Mouse (Mus musculus) macrophage (primary cell): ENCODE results near the gene S100a3. TPM values are rescaled to one million over a fixed set of nuclear protein-coding genes. Genes with fewer than 3 reads are reported as not detected.

Experiments
- H3K27ac ChIP-seq: fragments of 350-480 bp; formaldehyde crosslinking; 2 replicates; pipeline ENCODE4 v1.9.0; 2021
- H3K36me3 ChIP-seq: fragments of 350-480 bp; formaldehyde crosslinking; 2 replicates; pipeline ENCODE4 v1.9.0; 2021; ENCODE audit errors: inconsistent target
- H3K4me3 ChIP-seq: fragments of 350-480 bp; formaldehyde crosslinking; 2 replicates; pipeline ENCODE4 v1.9.0; 2021; ENCODE audit errors: inconsistent target
- H3K79me2 ChIP-seq: fragments of 350-480 bp; formaldehyde crosslinking; 2 replicates; pipeline ENCODE4 v1.9.0; 2021; ENCODE audit errors: inconsistent target
- WGBS: methylation state at CpG from one replicate; pipeline ENCODE4 v1.1.7; 2026; ENCODE audit warnings: inconsistent platforms; ENCODE audit not compliant: missing documents; 5-methylcytosine and 5-hydroxymethylcytosine counted together
- polyA plus RNA-seq: library from polyadenylated mRNA; stranded (reverse); fragments of 250-400 nt; gene quantifications from 3 replicates; pipeline ENCODE4 v1.2.4, GENCODE M21; 2018; ENCODE audit warnings: inconsistent platforms

Gene S100a3
- polyA plus RNA-seq, 1 experiment from 2014 or later = not detected

GRCm38 (mm10) chr3:90614611-90615251 is 54.4 kb downstream of the S100a3 start:
- 78% methylated on average over 11 of the region's 11 CpGs for WGBS
- Histone ChIP-seq H3K4me3 (peak overlapping the region; percentile 78), H3K27ac (peak overlapping the region; percentile 79), H3K36me3 (no peaks in the 10 kb centered on the region), H3K79me2 (peaks cover 39% of the 10 kb centered on the region)

GRCm38 (mm10) chr3:90615415-90615814 is 55.0 kb downstream of the S100a3 start:
- 0% methylated on average over 7 of the region's 7 CpGs for WGBS

GRCm38 (mm10) chr3:90615911-90616310 is 55.5 kb downstream of the S100a3 start:
- H3K36me3 ChIP-seq = no peaks in the 10 kb centered on the region
- H3K4me3 ChIP-seq = no peak overlapping the region
- WGBS = 89% methylated on average over 1 of the region's 1 CpGs
- no peak overlapping the region for H3K27ac ChIP-seq
- peaks cover 39% of the 10 kb centered on the region for H3K79me2 ChIP-seq

More at GRCm38 (mm10) chr3:90615415-90615814, 55.0 kb downstream of the S100a3 start:
- Histone ChIP-seq H3K36me3 (no peaks in the 10 kb centered on the region), H3K4me3 (peak overlapping the region; percentile 78; the same call in 1 of the 2 replicates), H3K79me2 (peaks cover 39% of the 10 kb centered on the region), H3K27ac (peak overlapping the region; percentile 79; the same call in 1 of the 2 replicates)

- Histone ChIP-seq H3K79me2 (peaks cover 39% of the 10 kb centered on the region), H3K4me3 (no peak overlapping the region), H3K27ac (no peak overlapping the region), H3K36me3 (no peaks in the 10 kb centered on the region)
- 11% methylated on average over 1 of the region's 1 CpGs for WGBS
These were observed 57.2 kb downstream of the S100a3 start for GRCm38 (mm10) chr3:90617586-90617985.

- Histone ChIP-seq H3K36me3 (no peaks in the 10 kb centered on the region), H3K27ac (no peak overlapping the region), H3K4me3 (no peak overlapping the region), H3K79me2 (peaks cover under 1% of the 10 kb centered on the region; the same call in 1 of the 2 replicates)
- WGBS = 40% methylated on average over 7 of the region's 7 CpGs
These were observed 61.2 kb downstream of the S100a3 start for GRCm38 (mm10) chr3:90621552-90621951.

GRCm38 (mm10) chr3:90623435-90624071 is 63.2 kb downstream of the S100a3 start:
- H3K4me3 ChIP-seq = no peak overlapping the region
- H3K36me3 ChIP-seq = no peaks in the 10 kb centered on the region
- no peaks in the 10 kb centered on the region for H3K79me2 ChIP-seq
- 55% methylated on average over 2 of the region's 2 CpGs for WGBS
- H3K27ac ChIP-seq = no peak overlapping the region

GRCm38 (mm10) chr3:90625496-90625895 is 65.1 kb downstream of the S100a3 start:
- Histone ChIP-seq H3K79me2 (no peaks in the 10 kb centered on the region), H3K27ac (no peak overlapping the region), H3K4me3 (no peak overlapping the region), H3K36me3 (no peaks in the 10 kb centered on the region)
- WGBS = 92% methylated on average over 5 of the region's 5 CpGs

- WGBS = 86% methylated on average over 9 of the region's 9 CpGs
- Histone ChIP-seq H3K79me2 (no peaks in the 10 kb centered on the region), H3K36me3 (no peaks in the 10 kb centered on the region), H3K27ac (no peak overlapping the region), H3K4me3 (no peak overlapping the region)
These were observed 66.1 kb downstream of the S100a3 start for GRCm38 (mm10) chr3:90626266-90627021.

- Histone ChIP-seq H3K4me3 (no peak overlapping the region), H3K79me2 (no peaks in the 10 kb centered on the region), H3K27ac (no peak overlapping the region), H3K36me3 (no peaks in the 10 kb centered on the region)
- 58% methylated on average over 5 of the region's 5 CpGs for WGBS
These were observed 67.0 kb downstream of the S100a3 start for GRCm38 (mm10) chr3:90627366-90627765.

- Histone ChIP-seq H3K4me3 (no peak overlapping the region), H3K79me2 (no peaks in the 10 kb centered on the region), H3K27ac (no peak overlapping the region), H3K36me3 (no peaks in the 10 kb centered on the region)
- 83% methylated on average over 4 of the region's 4 CpGs for WGBS
These were observed 67.4 kb downstream of the S100a3 start for GRCm38 (mm10) chr3:90627807-90628206.

GRCm38 (mm10) chr3:90629298-90629697 is 68.9 kb downstream of the S100a3 start:
- H3K79me2 ChIP-seq = no peaks in the 10 kb centered on the region
- no peak overlapping the region for H3K27ac ChIP-seq
- H3K36me3 ChIP-seq = no peaks in the 10 kb centered on the region
- no peak overlapping the region for H3K4me3 ChIP-seq
- 94% methylated on average over 2 of the region's 2 CpGs for WGBS

GRCm38 (mm10) chr3:90631984-90632383 is 71.6 kb downstream of the S100a3 start:
- 56% methylated on average over 2 of the region's 2 CpGs for WGBS
- Histone ChIP-seq H3K79me2 (no peaks in the 10 kb centered on the region), H3K36me3 (no peaks in the 10 kb centered on the region), H3K4me3 (no peak overlapping the region), H3K27ac (no peak overlapping the region)

- Histone ChIP-seq H3K27ac (no peak overlapping the region), H3K79me2 (no peaks in the 10 kb centered on the region), H3K4me3 (no peak overlapping the region), H3K36me3 (no peaks in the 10 kb centered on the region)
- WGBS = 70% methylated on average over 1 of the region's 1 CpGs
These were observed 78.3 kb downstream of the S100a3 start for GRCm38 (mm10) chr3:90638511-90639275.

- Histone ChIP-seq H3K27ac (no peak overlapping the region), H3K36me3 (no peaks in the 10 kb centered on the region), H3K4me3 (no peak overlapping the region), H3K79me2 (no peaks in the 10 kb centered on the region)
- WGBS = 64% methylated on average over 7 of the region's 7 CpGs
These were observed 79.3 kb downstream of the S100a3 start for GRCm38 (mm10) chr3:90639511-90640154.
